Mouse (Mus musculus): ENCODE measurements at regions not wholly inside any gene's neighbourhood (a gene's known extent, or its start where the extent isn't known, plus 50 kb on each side); places are given as distances from the start of the nearest gene placed in this dataset.

- no peak for TF ChIP-seq CTCF (IDR thresholded peaks at IDR 0.05; ENCODE audit: insufficient read depth, low read depth, low read length)
- no peak for TF ChIP-seq POLR2A (IDR thresholded peaks at IDR 0.05; ENCODE audit: insufficient read depth, low read depth, low read length)
Observed at GRCm38 (mm10) chr13:83045516-83045915, 458.3 kb upstream of the Mef2c start.

All from olfactory bulb, adult 2 months (tissue).